Mouse (Mus musculus): ENCODE data around the gene Tmem33.

GRCm38 (mm10) chr5:67303816-67304215, 43.5 kb downstream of the Tmem33 start:
- TF ChIP-seq CTCF (IDR thresholded peaks at IDR 0.05; ENCODE audit: control insufficient read depth, insufficient read depth, insufficient replicate concordance, low read depth, low read length) (no peak), POLR2A (IDR thresholded peaks at IDR 0.05; ENCODE audit: control insufficient read depth, low read depth, low read length) (no peak)

Data from testis, adult 2 months (tissue).